Mouse (Mus musculus): ENCODE measurements around the gene Spi1. TPM values are rescaled to one million over a fixed set of nuclear protein-coding genes. Genes with fewer than 3 reads are reported as not detected.

Gene Spi1
- total and polyA plus RNA-seq, 2 experiments from 2014 or later = 3.9 to 5.1 TPM

GRCm38 (mm10) chr2:91068162-91068871, 13.9 kb upstream of the Spi1 start:
- ATAC-seq = no peak
- Histone ChIP-seq H3K27me3 (ENCODE audit: insufficient read depth, low read length) (no peaks in the 10 kb centered on the region), H3K4me2 (ENCODE audit: low read depth) (peak overlapping the region; percentile 91), H3K4me3 (ENCODE audit: low read depth, low read length) (0 out of 2 replicates have a peak overlapping the region, but pooled peaks have one; percentile 88), H3K36me3 (ENCODE audit: insufficient read depth) (peaks cover 19% of the 10 kb centered on the region), H3K27ac (ENCODE audit: low read depth, low read length) (no peak overlapping the region), H3K9ac (no peak overlapping the region), H3K4me1 (ENCODE audit: insufficient read depth) (peaks cover 18% of the 10 kb centered on the region), H3K9me3 (ENCODE audit: low read length) (no peaks in the 10 kb centered on the region)
- no peak for DNase-seq
- 60% methylated on average over 13 of the region's 13 CpGs for WGBS
- TF ChIP-seq CTCF (IDR thresholded peaks at IDR 0.05; ENCODE audit: low read depth) = no peak

GRCm38 (mm10) chr2:91068872-91069165, 13.4 kb upstream of the Spi1 start:
- no peak for TF ChIP-seq CTCF (IDR thresholded peaks at IDR 0.05; ENCODE audit: low read depth)
- Histone ChIP-seq H3K4me3 (ENCODE audit: low read depth, low read length) (peak overlapping the region; percentile 88), H3K27me3 (ENCODE audit: insufficient read depth, low read length) (no peaks in the 10 kb centered on the region), H3K4me2 (ENCODE audit: low read depth) (peak overlapping the region; percentile 91), H3K27ac (ENCODE audit: low read depth, low read length) (no peak overlapping the region), H3K9me3 (ENCODE audit: low read length) (no peaks in the 10 kb centered on the region), H3K4me1 (ENCODE audit: insufficient read depth) (peaks cover 18% of the 10 kb centered on the region), H3K36me3 (ENCODE audit: insufficient read depth) (peaks cover 14% of the 10 kb centered on the region), H3K9ac (no peak overlapping the region)
- no peak for DNase-seq
- no peak for ATAC-seq
- 43% methylated on average over 6 of the region's 6 CpGs for WGBS

- peak overlapping the region; percentile 88 for H3K4me3 ChIP-seq (ENCODE audit: low read depth, low read length)
- 11% methylated on average over 14 of the region's 14 CpGs for WGBS
- DNase-seq = no peak
- no peaks in the 10 kb centered on the region for H3K9me3 ChIP-seq (ENCODE audit: low read length)
- H3K4me2 ChIP-seq (ENCODE audit: low read depth) = peak overlapping the region; percentile 91
- TF ChIP-seq CTCF (IDR thresholded peaks at IDR 0.05; ENCODE audit: low read depth) = no peak
- H3K36me3 ChIP-seq (ENCODE audit: insufficient read depth) = peaks cover 8% of the 10 kb centered on the region
- peaks cover 18% of the 10 kb centered on the region for H3K4me1 ChIP-seq (ENCODE audit: insufficient read depth)
- no peak for ATAC-seq
- peak overlapping the region; percentile 70 for H3K27ac ChIP-seq (ENCODE audit: low read depth, low read length)
- H3K27me3 ChIP-seq (ENCODE audit: insufficient read depth, low read length) = no peaks in the 10 kb centered on the region
- peak overlapping the region; percentile 78 for H3K9ac ChIP-seq
Observed at GRCm38 (mm10) chr2:91069306-91070000, 12.7 kb upstream of the Spi1 start.

- TF ChIP-seq CTCF (IDR thresholded peaks at IDR 0.05; ENCODE audit: low read depth) = peak; percentile 100
Observed at GRCm38 (mm10) chr2:91070076-91070800, 12.0 kb upstream of the Spi1 start, which contains the start of gene Slc39a13. TSS of gene Slc39a13 (minus strand) at chr2:91070417.

GRCm38 (mm10) chr2:91071059-91071458, 11.1 kb upstream of the Spi1 start:
- TF ChIP-seq CTCF (IDR thresholded peaks at IDR 0.05; ENCODE audit: low read depth) = no peak
- no peak for DNase-seq
- H3K4me3 ChIP-seq (ENCODE audit: low read depth, low read length) = peak overlapping the region; percentile 88
- ATAC-seq = no peak
- peak overlapping the region; percentile 91 for H3K4me2 ChIP-seq (ENCODE audit: low read depth)
- 86% methylated on average over 10 of the region's 10 CpGs for WGBS
- peaks cover 3% of the 10 kb centered on the region; the same call in 1 of the 2 replicates for H3K36me3 ChIP-seq (ENCODE audit: insufficient read depth)
- H3K9ac ChIP-seq = peak overlapping the region; percentile 78
- peak overlapping the region; percentile 70 for H3K27ac ChIP-seq (ENCODE audit: low read depth, low read length)
- H3K9me3 ChIP-seq (ENCODE audit: low read length) = no peaks in the 10 kb centered on the region
- peaks cover 18% of the 10 kb centered on the region for H3K4me1 ChIP-seq (ENCODE audit: insufficient read depth)
- H3K27me3 ChIP-seq (ENCODE audit: insufficient read depth, low read length) = no peaks in the 10 kb centered on the region

More at GRCm38 (mm10) chr2:91070076-91070800, 12.0 kb upstream of the Spi1 start, which contains the start of gene Slc39a13:
- H3K27me3 ChIP-seq (ENCODE audit: insufficient read depth, low read length) = no peaks in the 10 kb centered on the region
- peak within 1 kb of the TSS; percentile 78 for H3K9ac ChIP-seq
- peaks cover 18% of the 10 kb centered on the region for H3K4me1 ChIP-seq (ENCODE audit: insufficient read depth)
- H3K4me2 ChIP-seq (ENCODE audit: low read depth) = peak within 1 kb of the TSS; percentile 91
- H3K36me3 ChIP-seq (ENCODE audit: insufficient read depth) = peaks cover 3% of the 10 kb centered on the region; the same call in 1 of the 2 replicates
- H3K9me3 ChIP-seq (ENCODE audit: low read length) = no peaks in the 10 kb centered on the region
- H3K4me3 ChIP-seq (ENCODE audit: low read depth, low read length) = peak within 1 kb of the TSS; percentile 88
- peak within 1 kb of the TSS; percentile 70 for H3K27ac ChIP-seq (ENCODE audit: low read depth, low read length)
- peak; percentile 97 for DNase-seq
- peak; percentile 98 for ATAC-seq
- under 1% methylated on average over 68 of the region's 69 CpGs for WGBS

- H3K4me2 ChIP-seq (ENCODE audit: low read depth) = no peak overlapping the region
- WGBS = 42% methylated on average over 1 of the region's 1 CpGs
- no peak for TF ChIP-seq CTCF (IDR thresholded peaks at IDR 0.05; ENCODE audit: low read depth)
- peaks cover 18% of the 10 kb centered on the region for H3K4me1 ChIP-seq (ENCODE audit: insufficient read depth)
- no peak overlapping the region for H3K27ac ChIP-seq (ENCODE audit: low read depth, low read length)
- no peak for DNase-seq
- no peaks in the 10 kb centered on the region for H3K27me3 ChIP-seq (ENCODE audit: insufficient read depth, low read length)
- H3K9ac ChIP-seq = no peak overlapping the region
- no peaks in the 10 kb centered on the region for H3K9me3 ChIP-seq (ENCODE audit: low read length)
- H3K36me3 ChIP-seq (ENCODE audit: insufficient read depth) = no peaks in the 10 kb centered on the region
- no peak for ATAC-seq
- no peak overlapping the region for H3K4me3 ChIP-seq (ENCODE audit: low read depth, low read length)
Observed at GRCm38 (mm10) chr2:91072092-91072491, 10.1 kb upstream of the Spi1 start.

All from forebrain, postnatal 0 days (tissue).